Mouse (Mus musculus) cerebellum, postnatal 4 days (tissue): ENCODE measurements around the gene Insl3.
"Not testable (repeated sequence)": the region's sequence is repeated elsewhere in the genome, so short reads cannot be mapped to it uniquely, and the experiment has no call there.

Source experiments
- DNase-seq, 2 experiments: peaks; one replicate each; pipeline ENCODE4 v3.0.0; 2022; ENCODE audit warnings: low spot score in 2 of 2, mixed read lengths in 1 of 2

The Insl3 gene

DNA sequence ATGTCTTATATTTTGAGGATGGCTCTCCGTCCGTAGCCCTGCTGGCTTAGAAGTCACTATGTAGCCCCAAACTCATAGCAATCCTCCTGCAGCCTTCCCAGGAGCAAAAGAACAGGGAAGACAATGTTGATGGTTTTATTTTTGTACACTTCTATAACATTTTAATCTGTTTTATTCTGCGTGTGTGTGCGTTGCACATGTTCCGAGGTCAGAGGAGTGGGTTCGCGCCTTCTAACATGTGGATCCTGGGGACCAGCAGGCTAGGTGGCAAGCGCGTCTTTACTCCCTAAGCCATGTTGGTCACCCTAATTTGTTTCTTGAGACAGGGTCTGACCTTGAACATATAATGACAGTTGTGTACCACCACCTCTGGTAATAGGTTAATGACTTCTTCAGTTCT is 12.2 kb upstream of the Insl3 start:
- DNase-seq: no peak

DNA sequence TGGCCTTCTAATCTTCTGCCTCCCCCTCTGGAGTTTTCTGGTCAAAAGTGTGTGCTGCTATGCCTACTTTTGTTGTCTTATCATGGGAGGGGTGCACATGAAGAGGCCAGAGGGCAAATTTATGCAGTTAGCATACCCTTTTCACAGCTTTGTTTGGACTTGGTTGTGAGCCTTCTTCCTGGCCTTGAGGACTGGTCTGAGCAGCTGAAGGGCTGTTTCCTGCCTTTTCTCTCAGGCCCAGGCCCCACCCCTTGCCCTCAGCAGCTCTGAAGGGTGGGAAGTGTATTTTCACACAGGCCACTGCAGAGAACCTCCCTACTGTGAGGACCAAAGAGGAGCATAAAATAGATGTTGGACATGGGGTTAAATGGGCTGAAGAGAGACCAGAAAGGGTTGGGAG is 11.5 kb upstream of the Insl3 start:
- DNase-seq: no peak

DNA sequence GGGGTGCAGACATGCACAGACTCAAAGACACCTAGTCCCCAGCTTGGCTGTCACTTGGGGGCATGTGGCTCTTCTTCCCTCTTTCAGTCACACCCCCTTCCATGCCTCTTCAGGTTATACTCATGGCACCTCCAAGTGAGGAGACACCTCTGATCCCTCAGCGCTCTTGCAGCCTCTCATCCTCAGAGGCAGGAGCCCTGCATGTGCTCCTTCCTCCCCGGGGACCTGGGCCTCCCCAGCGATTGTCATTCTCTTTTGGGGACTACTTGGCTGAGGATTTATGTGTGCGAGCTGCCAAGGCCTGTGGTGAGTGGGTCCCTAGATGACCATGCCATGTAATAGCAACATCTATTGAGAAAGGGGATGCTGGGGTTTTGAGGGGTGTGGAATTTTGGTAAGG is 10.8 kb upstream of the Insl3 start:
- no peak for DNase-seq

DNA sequence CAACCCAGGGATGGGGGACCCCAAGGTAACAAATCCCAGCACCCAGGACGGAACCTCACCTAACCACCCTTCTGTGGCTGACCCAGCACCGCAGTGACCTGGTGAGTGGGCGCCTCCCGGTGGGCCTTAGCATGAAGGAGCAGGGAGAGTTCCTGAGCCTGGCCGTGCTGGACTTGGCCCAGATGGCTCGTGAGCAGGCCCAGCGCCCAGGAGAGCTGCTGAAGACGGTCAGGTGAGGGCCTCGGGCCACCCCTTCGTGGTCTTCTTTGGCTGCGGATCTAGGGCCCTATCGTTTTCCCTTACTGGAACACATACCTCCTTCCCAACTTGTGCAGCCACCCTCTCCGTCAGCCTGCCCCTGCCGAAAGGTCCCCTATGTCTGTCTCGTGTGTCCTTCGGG is 9.9 kb upstream of the Insl3 start:
- DNase-seq: no peak

DNA sequence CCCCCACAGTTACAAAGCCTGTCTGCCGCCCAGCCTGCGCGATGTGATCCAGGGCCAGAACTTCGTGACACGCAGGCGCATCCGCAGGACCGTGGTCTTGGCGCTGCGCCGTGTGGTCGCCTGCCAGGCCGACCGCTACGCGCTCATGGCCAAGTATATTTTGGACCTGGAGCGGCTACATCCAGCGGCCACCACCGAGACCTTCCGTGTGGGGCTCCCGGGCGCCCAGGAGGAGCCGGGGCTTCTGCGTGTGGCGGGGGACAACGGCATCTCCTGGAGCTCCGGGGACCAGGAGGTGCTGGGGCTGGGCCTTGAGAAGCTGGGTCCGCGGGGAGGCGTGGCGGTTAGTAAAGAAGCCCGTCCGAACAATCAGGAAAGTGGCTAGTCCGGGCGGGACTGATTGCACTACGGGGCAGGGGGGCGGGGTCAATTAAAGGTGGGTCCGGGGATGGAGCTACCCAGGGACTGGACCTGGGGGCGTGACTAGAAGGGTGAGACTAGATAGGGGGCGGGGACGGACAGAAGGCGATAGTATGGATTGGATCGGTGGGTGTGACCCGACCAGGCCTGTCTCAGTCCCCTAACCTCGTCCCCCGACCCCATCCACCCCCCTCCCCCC is 9.4 kb upstream of the Insl3 start:
- DNase-seq: no peak

DNA sequence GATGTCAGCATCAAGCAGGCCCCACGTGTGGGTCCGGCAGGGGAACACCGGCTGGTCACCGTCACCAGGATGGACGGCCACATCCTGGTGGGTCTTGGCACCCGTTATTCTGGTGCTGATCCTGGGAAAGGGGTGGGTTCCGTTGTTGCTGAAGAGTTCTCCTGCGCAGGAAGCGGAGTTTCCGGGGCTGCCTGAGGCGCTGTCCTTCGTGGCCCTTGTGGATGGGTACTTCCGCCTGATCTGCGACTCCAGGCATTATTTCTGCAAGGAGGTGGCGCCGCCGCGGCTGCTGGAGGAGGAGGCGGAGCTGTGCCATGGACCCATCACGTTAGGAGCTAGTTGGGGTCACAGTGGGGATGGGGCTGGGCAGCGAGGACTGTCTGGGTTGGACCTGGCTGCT is 8.5 kb upstream of the Insl3 start:
- DNase-seq: no peak

DNA sequence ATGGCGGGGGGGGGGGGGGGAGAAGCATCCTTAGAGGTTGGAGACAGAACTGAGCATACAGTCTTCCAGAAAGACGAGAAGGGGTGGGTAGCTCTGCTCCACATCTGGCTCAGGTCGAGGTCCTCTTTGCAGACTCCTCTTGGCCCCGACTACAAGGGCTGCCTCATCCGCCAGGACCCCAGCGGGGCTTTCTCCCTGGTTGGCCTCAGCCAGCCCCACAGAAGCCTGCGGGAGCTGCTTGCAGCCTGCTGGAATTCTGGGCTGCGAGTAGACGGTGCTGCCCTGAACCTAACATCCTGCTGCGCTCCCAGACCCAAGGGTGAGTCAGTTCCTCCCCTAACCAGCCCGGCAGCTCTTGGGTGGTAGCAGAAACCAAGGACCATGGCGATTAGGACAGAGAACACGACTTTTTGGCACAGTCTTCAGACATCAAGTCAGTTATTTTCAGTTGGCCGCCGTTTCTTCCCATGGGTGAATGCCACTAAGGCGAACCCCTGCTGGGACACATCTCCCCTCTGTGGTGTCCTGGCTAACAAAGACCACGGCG is 7.6 kb upstream of the Insl3 start:
- DNase-seq: no peak

DNA sequence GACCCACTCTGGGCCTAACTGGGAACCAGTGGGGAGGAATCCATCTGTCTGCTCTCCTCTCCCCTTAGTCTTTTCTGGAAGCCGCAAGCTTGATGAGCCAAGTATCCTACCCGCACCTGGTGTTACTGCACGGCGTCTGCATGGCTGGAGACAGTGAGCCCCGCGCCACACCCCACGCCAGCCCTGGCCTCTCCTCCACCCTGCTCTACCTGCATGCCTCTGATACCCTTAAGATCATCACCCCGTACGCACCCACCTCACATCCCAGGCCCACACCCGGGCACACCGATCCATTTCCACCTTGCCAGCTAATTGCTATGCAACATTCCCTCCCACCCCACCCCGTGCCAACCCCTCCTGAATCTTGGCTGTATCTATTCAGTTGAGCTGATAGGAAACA is 6.2 kb upstream of the Insl3 start:
- no peak for DNase-seq

DNA sequence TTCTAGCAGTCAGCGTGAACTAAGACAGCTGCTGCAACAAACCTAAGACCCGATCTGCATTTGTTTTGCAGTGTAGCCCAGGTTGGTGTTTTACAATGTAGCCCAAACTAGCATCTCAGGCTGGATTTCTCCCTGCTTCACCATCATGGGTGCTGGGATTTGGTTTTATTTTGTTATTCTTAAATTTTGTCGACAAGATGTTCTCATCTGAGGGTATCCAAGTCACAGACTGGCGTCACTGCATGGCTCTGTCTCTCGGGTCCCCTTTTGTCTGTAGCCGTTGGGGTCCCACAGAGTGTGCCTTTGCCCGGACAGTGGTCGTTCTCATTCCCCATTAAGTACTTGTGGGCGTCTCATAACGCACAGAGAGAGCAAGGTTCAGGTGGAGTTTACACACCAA is 4.3 kb upstream of the Insl3 start:
- no peak for DNase-seq

DNA sequence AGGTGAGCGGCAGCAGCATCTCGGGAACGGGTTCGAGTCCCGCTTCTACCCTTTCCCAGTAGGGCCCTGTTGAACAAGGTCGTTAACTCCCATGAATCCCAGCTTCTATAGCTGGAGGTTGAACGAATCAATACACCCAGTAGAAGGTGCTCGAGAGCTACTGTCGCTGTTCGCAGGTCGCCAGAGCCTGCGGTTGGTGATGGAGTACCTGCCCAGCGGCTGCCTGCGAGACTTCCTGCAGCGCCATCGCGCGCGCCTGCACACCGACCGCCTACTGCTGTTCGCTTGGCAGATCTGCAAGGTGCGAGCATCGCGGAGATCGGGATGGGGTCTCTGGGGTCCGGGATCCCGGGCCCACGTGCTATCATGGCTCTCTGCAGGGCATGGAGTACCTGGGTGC is 3.4 kb upstream of the Insl3 start:
- DNase-seq: no peak

DNA sequence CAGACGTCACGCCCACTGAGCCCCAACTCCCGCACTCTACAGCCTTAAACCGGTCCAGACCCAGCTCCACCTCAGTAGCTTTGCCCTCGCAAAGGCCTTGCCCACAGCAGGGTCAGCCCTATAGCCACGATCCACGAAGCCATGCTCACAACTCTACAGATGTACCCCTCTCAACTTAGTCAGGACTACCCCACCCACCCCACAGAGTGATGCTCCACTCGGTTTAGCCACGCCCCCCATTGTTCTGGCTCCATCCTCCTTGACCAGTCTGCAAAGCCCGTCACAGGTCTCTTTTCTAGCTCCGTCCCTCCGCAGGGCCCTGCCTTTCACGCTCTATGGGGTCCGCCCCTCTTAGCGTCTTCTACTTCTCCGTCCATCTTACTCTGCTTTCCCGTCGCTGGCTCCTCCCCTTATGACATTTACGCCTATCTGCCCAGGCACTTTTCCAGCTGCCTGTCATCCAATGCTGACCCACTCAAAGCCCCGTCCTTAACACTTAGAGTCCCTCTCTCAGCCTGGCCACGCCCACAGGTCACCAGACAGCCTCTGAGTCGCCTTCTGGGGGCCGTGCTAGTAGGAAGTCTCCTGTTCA is 2.8 kb upstream of the Insl3 start:
- no peak for DNase-seq

DNA sequence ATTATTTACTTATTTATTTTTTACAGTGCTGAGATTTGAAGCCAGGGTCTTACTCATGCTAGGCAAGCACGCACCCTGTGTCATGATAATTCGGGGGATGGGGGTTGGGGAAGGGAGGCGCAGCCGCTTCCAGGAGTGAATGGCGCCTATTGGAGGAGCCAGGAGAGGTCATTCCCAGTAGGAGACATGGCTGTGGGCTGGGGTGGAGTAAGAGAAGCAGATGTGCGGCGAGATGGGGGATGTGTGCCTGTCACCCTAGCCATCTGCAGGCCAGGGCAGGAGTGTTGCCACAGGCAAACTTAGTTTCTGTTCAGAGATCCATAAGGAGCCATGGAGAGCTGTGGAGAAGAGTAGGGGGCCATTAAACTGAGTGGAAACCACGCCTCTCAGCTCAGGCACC is 1.4 kb upstream of the Insl3 start:
- DNase-seq: no peak

DNA sequence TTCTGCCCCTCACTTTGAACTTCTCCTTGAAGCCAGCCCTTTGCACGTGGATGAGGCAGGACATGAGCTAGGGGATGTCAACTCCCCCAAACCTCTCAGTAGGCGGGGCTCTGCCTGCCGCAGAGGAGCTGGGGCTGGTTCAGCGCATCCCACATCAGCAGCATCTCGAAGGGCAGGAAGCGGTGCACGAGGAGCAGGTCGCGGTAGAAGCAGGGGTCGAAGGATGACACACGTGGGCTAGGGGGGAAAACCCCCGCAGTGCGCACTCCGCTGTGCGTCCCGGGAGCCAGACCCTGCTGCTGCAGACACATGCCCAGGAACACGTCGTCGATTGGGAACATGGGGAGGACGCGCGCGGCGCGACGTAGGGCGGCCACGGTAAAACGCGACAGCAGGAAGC is 3.5 kb downstream of the Insl3 start:
- DNase-seq: no peak

DNA sequence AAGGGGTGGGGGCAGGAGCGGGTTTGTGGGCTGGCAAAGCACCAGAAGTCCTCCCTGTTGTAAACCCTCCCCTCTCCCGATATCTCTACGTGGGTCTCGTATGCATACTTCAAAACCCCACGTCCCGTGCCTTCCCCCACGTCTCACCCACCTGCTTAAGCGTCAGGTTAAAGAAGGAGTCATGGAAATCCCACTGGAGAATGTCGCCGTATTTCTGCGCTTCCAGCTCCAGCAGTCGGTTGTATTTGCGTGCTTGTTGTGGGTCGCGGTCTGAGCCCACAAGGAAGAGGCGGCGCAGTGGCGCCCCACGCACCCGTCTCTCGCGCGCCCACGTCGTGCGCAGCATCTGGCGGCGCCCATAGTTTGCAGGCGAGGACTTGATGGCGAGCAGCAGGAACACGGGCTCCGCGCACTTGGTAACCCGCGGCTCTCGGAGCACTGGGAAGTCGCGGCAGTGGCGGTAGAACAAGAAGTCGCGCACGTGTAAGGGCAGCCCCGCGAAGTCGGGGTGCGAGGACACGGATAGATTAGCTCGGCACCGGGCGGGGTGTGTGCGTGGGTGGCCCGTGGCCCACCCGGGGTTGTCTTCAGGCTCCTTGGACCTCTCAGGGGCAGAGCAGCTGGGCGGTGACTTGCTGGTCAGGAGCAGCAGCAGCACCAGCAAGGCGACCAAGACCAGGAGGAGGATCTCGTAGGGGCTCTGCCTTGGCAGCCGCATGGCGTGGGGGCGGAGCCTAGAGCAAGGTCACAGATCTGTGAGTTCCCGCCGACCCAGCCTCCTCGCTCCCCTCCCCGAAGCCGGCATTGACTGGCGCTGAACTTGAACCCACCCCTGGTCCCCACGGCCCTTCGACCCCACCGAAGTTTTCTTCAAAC is 4.4 kb downstream of the Insl3 start:
- DNase-seq: no peak

DNA sequence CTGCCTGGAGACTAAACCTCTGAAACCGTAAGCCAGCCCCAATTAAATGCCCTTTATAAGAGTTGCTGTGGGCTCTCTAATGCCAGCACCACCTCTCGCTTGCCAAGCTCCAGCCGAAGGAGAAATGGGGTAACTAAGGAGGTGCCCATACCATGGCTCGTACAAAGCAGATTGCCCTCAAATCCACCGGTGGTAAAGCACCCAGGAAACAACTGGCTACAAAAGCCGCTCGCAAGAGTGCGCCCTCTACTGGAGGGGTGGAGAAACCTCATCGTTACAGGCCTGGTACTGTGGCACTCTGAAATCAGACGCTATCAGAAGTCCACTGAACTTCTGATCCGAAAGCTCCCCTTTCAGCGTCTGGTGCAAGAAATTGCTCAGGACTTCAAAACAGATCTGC is 6.4 kb downstream of the Insl3 start:
- not testable (repeated sequence) for DNase-seq

DNA sequence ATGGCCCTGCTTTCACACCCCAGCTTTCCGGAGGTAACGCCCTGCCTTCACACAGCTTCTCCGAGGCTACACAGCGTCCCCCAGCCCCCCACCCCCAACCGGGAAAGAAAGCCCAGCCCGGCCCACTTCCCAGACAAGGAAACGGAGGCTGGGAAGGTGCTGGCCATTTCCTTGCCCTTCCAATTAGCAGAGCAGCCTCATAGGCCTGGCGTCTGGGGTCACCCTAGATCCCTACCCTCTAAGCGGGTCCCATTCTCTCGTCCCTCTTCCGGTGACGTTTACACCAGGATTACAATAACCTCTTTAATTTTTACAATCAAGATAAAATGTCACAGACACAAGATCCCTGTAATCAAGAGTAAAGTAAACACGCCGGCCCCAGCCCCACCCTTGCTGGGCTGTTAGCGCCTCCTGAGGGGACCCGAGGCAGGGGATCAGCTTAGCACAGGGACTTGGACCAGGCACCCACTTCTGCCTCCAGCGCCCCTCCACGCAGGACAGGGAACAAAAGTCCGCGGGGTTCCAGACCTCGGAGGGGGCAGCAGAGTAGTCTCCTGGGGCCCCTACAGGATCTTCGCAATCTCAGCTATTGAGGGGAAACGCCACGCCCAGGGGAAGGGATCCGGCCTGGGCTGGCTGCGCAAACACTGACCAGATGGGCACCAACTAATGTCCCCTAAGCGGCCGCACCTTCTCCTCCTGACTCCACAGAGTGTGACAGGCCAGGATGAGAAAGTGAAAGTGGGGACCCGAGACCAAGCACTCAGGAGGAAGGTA is 11.7 kb downstream of the Insl3 start:
- no peak for DNase-seq

DNA sequence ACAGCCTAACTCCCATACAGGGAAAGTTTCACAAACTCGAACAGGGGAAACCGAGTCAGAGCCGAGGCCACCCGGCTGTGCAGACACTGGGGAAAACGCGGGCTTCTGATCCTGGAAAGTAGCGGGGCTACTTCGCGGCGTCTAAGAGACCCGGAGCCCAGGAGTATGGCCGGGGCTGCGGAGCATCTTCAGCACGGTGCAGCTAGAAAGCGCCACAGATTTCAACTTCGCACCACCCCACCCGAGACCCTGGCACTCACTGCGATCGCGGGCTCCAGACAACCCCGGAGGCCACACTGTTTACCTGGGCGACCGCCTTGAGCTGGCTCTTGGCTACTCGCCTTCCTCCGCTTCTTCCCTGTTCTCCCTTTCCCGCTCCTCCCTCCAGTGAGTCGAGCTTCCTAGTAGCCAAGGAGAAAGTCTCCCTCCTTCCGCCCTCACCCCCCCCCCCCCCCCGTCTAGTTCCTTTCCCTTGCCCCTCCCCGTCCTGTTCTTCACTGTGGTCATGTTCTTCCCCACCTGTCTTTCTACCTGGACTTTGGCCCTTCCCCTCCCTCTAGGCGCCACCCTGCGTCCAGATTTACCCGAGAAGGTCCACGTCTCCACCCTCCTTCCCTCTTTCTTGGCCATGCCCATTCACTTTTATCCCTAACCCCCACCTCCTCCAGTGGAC is 12.5 kb downstream of the Insl3 start, which contains the start of gene B3gnt3:
TSS of gene B3gnt3 (minus strand) at position 376 of the 673 bp plus-strand sequence.
- no peak for DNase-seq

DNA sequence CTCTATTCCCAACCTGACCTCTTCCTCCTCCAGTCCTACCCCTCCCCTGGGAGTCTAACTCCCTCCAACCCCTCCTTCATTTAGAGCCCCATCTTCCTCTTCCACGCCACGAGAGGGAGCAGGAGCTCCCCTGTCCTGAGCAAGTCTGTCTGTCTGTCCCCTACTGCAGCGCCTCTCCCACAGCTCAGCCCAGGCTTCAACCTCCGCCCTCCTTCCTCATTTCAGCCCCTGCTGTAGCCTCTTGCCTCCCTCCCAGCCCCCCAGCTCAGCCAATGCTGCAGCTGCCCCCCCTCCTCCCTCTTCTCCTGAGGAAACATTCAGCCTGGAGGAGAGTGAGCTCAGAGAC is 13.0 kb downstream of the Insl3 start:
- no peak for DNase-seq

DNA sequence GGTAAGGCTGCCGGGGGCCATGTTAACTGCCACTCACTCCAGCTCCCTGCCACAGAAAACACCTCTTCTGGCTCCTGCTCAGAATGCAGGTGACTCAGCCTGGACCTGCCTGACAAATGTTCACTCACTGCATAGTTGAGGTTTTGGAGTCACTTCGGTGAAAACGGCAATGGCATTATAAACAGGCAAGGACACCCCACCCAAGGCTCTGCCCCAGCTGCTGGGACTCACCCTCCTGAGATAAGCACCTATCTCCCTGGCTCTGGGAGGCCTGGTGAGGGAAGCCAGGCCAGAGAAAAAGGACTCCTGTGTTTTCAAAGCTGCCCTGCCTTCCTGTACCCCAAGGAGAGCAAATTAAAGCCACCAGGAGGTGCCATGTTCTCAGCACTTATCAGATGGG is 13.9 kb downstream of the Insl3 start:
- no peak for DNase-seq

DNA sequence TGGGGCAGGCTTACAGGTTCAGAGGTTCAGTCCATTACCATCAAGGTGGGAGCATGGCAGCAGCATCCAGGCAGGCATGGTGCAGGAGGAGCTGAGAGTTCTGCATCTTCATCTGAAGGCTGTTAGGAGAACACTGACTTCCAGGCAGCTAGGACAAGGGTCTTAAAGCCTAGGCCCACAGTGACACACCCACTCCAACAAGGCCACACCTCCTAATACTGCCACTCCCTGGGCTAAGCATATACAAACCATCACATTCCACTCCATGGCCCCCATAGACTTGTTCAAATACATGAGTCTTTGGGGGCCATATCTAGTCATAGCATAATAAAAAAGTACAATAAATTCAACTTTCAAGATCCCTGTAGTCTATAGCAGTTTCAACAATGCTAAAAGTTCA is 14.4 kb downstream of the Insl3 start:
- not testable (repeated sequence) for DNase-seq

DNA sequence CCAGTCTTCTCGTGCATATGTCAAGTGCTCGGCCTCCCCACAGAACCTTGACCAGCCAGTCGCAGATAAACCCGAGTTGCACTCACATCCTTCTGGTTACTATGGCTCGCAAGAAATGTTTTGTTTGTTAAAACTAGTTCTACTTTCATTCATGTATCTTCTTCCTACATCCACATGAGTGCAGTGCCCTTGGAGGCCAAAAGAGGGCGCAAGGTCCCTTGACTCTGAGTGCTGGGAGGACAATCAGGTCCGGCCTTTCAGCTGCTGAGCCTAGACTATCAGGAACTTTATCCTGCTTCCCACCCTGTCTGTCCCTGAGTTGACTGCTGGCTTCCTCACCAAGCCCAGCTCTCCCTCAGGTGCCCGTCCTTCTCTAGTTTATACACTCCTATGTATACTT is 18.9 kb downstream of the Insl3 start:
- peak in 1 of 2 experiments; percentile 67 for DNase-seq
